Comparison of ENCODE assay signal across 16 mouse cellular contexts in genomic region chr4:125116929-125117328, GRCm38 (mm10). TPM values are rescaled to one million over a fixed set of nuclear protein-coding genes. Genes with fewer than 3 reads are reported as not detected.
DNase-seq lines count a peak whose midpoint lies in the region; ATAC-seq and TF ChIP-seq lines count a peak whose summit lies in the region.
"Had no signal": no experiment of that assay in that cellular context is flagged by ENCODE, and none has a peak within 500 bp of the region (broad histone marks: within the 10 kb centered on the region; RNA-seq: fewer than 3 reads in every experiment).

No protein-coding gene starts in this region.

- no peak for ATAC-seq in intestine, embryonic 15.5 days
- ATAC-seq in intestine, embryonic 16.5 days = no peak
- no peak for ATAC-seq in liver, embryonic 15.5 days (ENCODE audit: insufficient read depth)
- no peak for ATAC-seq in liver, embryonic 11.5 days (replicated peaks; ENCODE audit: low FRiP score)
- ATAC-seq: activated CD4-positive, CD25-positive, alpha-beta regulatory T cell, adult 4 months had no signal

- H3K27me3 ChIP-seq in intestine, embryonic 15.5 days (replicated peaks) = no peaks in the 10 kb centered on the region
- H3K27me3 ChIP-seq in intestine, embryonic 16.5 days (replicated peaks; ENCODE audit: control insufficient read depth, insufficient read depth, low read length) = no peaks in the 10 kb centered on the region
- no peaks in the 10 kb centered on the region for H3K27me3 ChIP-seq in liver, embryonic 15.5 days
- no peaks in the 10 kb centered on the region for H3K27me3 ChIP-seq in liver, embryonic 11.5 days (replicated peaks; ENCODE audit: control insufficient read depth, insufficient read depth, low read length)
- H3K27me3 ChIP-seq in myocyte (ENCODE audit: control insufficient read depth, insufficient read depth, insufficient read length) = no peaks in the 10 kb centered on the region
- H3K27me3 ChIP-seq: midbrain, embryonic 12.5 days had no signal

- DNase-seq in adrenal gland, adult 8-10 months = peak; percentile 30
- DNase-seq in adrenal gland, adult 18-20 months (ENCODE audit: low spot score in 2 of 2) = no peak
- no peak for DNase-seq in liver, embryonic 11.5 days (ENCODE audit: low spot score)
- no peak for DNase-seq in neural tube, embryonic 10.5 days (ENCODE audit: extremely low spot score, low spot score)
- DNase-seq: forebrain, postnatal 0 days had no signal

- 62% methylated on average over 13 of the region's 13 CpGs for WGBS in intestine, embryonic 15.5 days
- 63% methylated on average over 13 of the region's 13 CpGs for WGBS in intestine, embryonic 16.5 days
- 62% methylated on average over 13 of the region's 13 CpGs for WGBS in liver, embryonic 15.5 days (ENCODE audit: insufficient replicate concordance)
- 78% methylated on average over 13 of the region's 13 CpGs for WGBS in liver, embryonic 11.5 days

- no peaks in the 10 kb centered on the region for H3K9me3 ChIP-seq in intestine, embryonic 15.5 days
- no peaks in the 10 kb centered on the region for H3K9me3 ChIP-seq in intestine, embryonic 16.5 days (ENCODE audit: control insufficient read depth, low read length)
- H3K9me3 ChIP-seq in liver, embryonic 15.5 days (replicated peaks) = no peaks in the 10 kb centered on the region
- H3K9me3 ChIP-seq in liver, embryonic 11.5 days (ENCODE audit: control insufficient read depth, low read length) = no peaks in the 10 kb centered on the region
- H3K9me3 ChIP-seq: G1E; midbrain, embryonic 12.5 days; neural tube, embryonic 12.5 days had no signal

- TF ChIP-seq POLR2A in myocyte (IDR thresholded peaks at IDR 0.05; ENCODE audit: insufficient read length, low read depth) = no peak

- peaks cover 23% of the 10 kb centered on the region for H3K4me1 ChIP-seq in intestine, embryonic 15.5 days (replicated peaks)
- H3K4me1 ChIP-seq in intestine, embryonic 16.5 days (ENCODE audit: control insufficient read depth, insufficient read depth, low read length) = peaks cover 31% of the 10 kb centered on the region
- H3K4me1 ChIP-seq in liver, embryonic 15.5 days (replicated peaks) = peaks cover 45% of the 10 kb centered on the region
- peaks cover 36% of the 10 kb centered on the region for H3K4me1 ChIP-seq in liver, embryonic 11.5 days (replicated peaks; ENCODE audit: control insufficient read depth, insufficient read depth, low read length)

- peaks cover 17% of the 10 kb centered on the region for H3K79me2 ChIP-seq in myocyte (ENCODE audit: control insufficient read depth, insufficient read depth)

- H3K4me2 ChIP-seq in intestine, embryonic 15.5 days (replicated peaks) = no peak overlapping the region
- no peak overlapping the region for H3K4me2 ChIP-seq in intestine, embryonic 16.5 days (ENCODE audit: low read depth, low read length)
- H3K4me2 ChIP-seq in liver, embryonic 15.5 days = no peak overlapping the region
- no peak overlapping the region for H3K4me2 ChIP-seq in liver, embryonic 11.5 days
- H3K4me2 ChIP-seq in myocyte (ENCODE audit: low read depth) = peak overlapping the region; percentile 65
- H3K4me2 ChIP-seq: midbrain, embryonic 12.5 days; neural tube, embryonic 12.5 days had no signal

- no peak overlapping the region for H3K4me3 ChIP-seq in intestine, embryonic 15.5 days (replicated peaks)
- no peak overlapping the region for H3K4me3 ChIP-seq in intestine, embryonic 16.5 days (ENCODE audit: low read length)
- no peak overlapping the region for H3K4me3 ChIP-seq in liver, embryonic 15.5 days (replicated peaks)
- no peak overlapping the region for H3K4me3 ChIP-seq in liver, embryonic 11.5 days (ENCODE audit: low read depth, low read length)
- no peak overlapping the region for H3K4me3 ChIP-seq in myocyte
- H3K4me3 ChIP-seq: midbrain, embryonic 12.5 days; neural tube, embryonic 12.5 days had no signal

- H3K36me3 ChIP-seq in intestine, embryonic 15.5 days = no peaks in the 10 kb centered on the region
- H3K36me3 ChIP-seq in intestine, embryonic 16.5 days (ENCODE audit: control insufficient read depth, insufficient read depth, low read length) = peaks cover 2% of the 10 kb centered on the region; the same call in 1 of the 2 replicates
- H3K36me3 ChIP-seq in liver, embryonic 15.5 days (replicated peaks) = 0 out of 2 replicates have a peak, but pooled peaks cover 6% of the 10 kb centered on the region
- H3K36me3 ChIP-seq in liver, embryonic 11.5 days (ENCODE audit: control insufficient read depth, insufficient read depth, low read length) = peaks cover 4% of the 10 kb centered on the region; the same call in 1 of the 2 replicates
- H3K36me3 ChIP-seq in myocyte (ENCODE audit: control insufficient read depth, insufficient read depth) = peaks cover 7% of the 10 kb centered on the region
- H3K36me3 ChIP-seq: midbrain, embryonic 12.5 days had no signal

- 0 out of 2 replicates have a peak overlapping the region, but pooled peaks have one; percentile 9 for H3K27ac ChIP-seq in intestine, embryonic 15.5 days
- H3K27ac ChIP-seq in intestine, embryonic 16.5 days (ENCODE audit: low read length) = no peak overlapping the region
- H3K27ac ChIP-seq in liver, embryonic 15.5 days (replicated peaks) = 0 out of 2 replicates have a peak overlapping the region, but pooled peaks have one; percentile 14
- no peak overlapping the region for H3K27ac ChIP-seq in liver, embryonic 11.5 days (ENCODE audit: low read depth, low read length)
- H3K27ac ChIP-seq: midbrain, embryonic 12.5 days; neural tube, embryonic 12.5 days had no signal

- H3ac ChIP-seq in myocyte (ENCODE audit: control insufficient read depth, insufficient read length) = no peak overlapping the region

- H3K9ac ChIP-seq in intestine, embryonic 15.5 days = no peak overlapping the region
- H3K9ac ChIP-seq in intestine, embryonic 16.5 days (ENCODE audit: low read depth, low read length) = no peak overlapping the region
- no peak overlapping the region for H3K9ac ChIP-seq in liver, embryonic 15.5 days
- H3K9ac ChIP-seq in liver, embryonic 11.5 days (ENCODE audit: low read depth, low read length) = no peak overlapping the region
- H3K9ac ChIP-seq: forebrain, postnatal 0 days; midbrain, embryonic 12.5 days had no signal

TF ChIP-seq in myocyte, 11 proteins besides CTCF, POLR2A, EP300 and RAD21:
- TF ChIP-seq MYOD1 (IDR thresholded peaks at IDR 0.05; ENCODE audit: control insufficient read depth in 1 of 3, insufficient read length in 2 of 3, low read depth in 2 of 3) (peak in 2 of 3 experiments; percentile 53 to 63), USF1 (IDR thresholded peaks at IDR 0.05; ENCODE audit: low read depth) (no peak), MYOG (IDR thresholded peaks at IDR 0.05; ENCODE audit: control insufficient read depth in 1 of 3, insufficient read depth in 1 of 3, insufficient read length in 2 of 3, low read depth in 2 of 3) (peak in 1 of 3 experiments; percentile 41), POLR2AphosphoS2 (IDR thresholded peaks at IDR 0.05; ENCODE audit: insufficient read length, low read depth) (peak; percentile 78)
TF ChIP-seq in myocyte: peak in this region for 3.

RNA-seq across cellular contexts. Expression of gene Zc3h12a, which starts 10.7 kb away (rescaled TPM):
- total RNA-seq in adrenal gland, adult 8-10 months (2022) = 10 to 100 TPM in 1 of 4 experiments, 1 to 10 TPM in 3; 7.2 to 10.2 (median 8.1) TPM
- 1 to 10 TPM; 4.1 to 6.5 TPM for total RNA-seq in adrenal gland, adult 18-20 months (2021)
- 1.4 and 1.8 TPM in 2 replicates for polyA plus RNA-seq in intestine, embryonic 15.5 days (2015; fragmentation: Nextera tagmentation; extraction: Ambion mirVana)
- polyA plus RNA-seq in intestine, embryonic 16.5 days (2015; fragmentation: Nextera tagmentation; extraction: Ambion mirVana) = 1.4 and 1.5 TPM in 2 replicates
- polyA plus RNA-seq in liver, embryonic 15.5 days (2015; fragmentation: Nextera tagmentation; extraction: Ambion mirVana) = 0.51 and 0.61 TPM in 2 replicates
- polyA plus RNA-seq in liver, embryonic 11.5 days (2014; fragmentation: Nextera tagmentation; extraction: Ambion mirVana) = 1.0 and 1.3 TPM in 2 replicates
- 5.9 TPM for polyA plus RNA-seq in myocyte (2012; fragmentation: generic; extraction: Trizol)
- total RNA-seq: forebrain, postnatal 0 days had no signal

RNA-seq across cellular contexts. Expression of gene Meaf6, which starts 32.0 kb away (rescaled TPM):
- 10 to 100 TPM; 24.8 to 35.4 (median 32.6) TPM for total RNA-seq in adrenal gland, adult 8-10 months (2022)
- total RNA-seq in adrenal gland, adult 18-20 months (2021) = 10 to 100 TPM; 24.0 to 29.2 TPM
- polyA plus RNA-seq in intestine, embryonic 15.5 days (2015; fragmentation: Nextera tagmentation; extraction: Ambion mirVana) = 47.1 and 50.8 TPM in 2 replicates
- 39.3 and 40.3 TPM in 2 replicates for polyA plus RNA-seq in intestine, embryonic 16.5 days (2015; fragmentation: Nextera tagmentation; extraction: Ambion mirVana)
- 16.3 and 18.3 TPM in 2 replicates for polyA plus RNA-seq in liver, embryonic 15.5 days (2015; fragmentation: Nextera tagmentation; extraction: Ambion mirVana)
- 53.6 and 54.2 TPM in 2 replicates for polyA plus RNA-seq in liver, embryonic 11.5 days (2014; fragmentation: Nextera tagmentation; extraction: Ambion mirVana)
- 19.3 TPM for polyA plus RNA-seq in myocyte (2012; fragmentation: generic; extraction: Trizol)

RNA-seq across cellular contexts. Expression of gene Snip1, which starts 50.5 kb away (rescaled TPM):
- total RNA-seq in adrenal gland, adult 8-10 months (2022) = 10 to 100 TPM; 17.2 to 20.1 (median 19.5) TPM
- 10 to 100 TPM; 16.9 to 20.7 TPM for total RNA-seq in adrenal gland, adult 18-20 months (2021)
- polyA plus RNA-seq in intestine, embryonic 15.5 days (2015; fragmentation: Nextera tagmentation; extraction: Ambion mirVana) = 24.6 and 28.2 TPM in 2 replicates
- 21.3 and 22.7 TPM in 2 replicates for polyA plus RNA-seq in intestine, embryonic 16.5 days (2015; fragmentation: Nextera tagmentation; extraction: Ambion mirVana)
- 14.2 and 15.1 TPM in 2 replicates for polyA plus RNA-seq in liver, embryonic 15.5 days (2015; fragmentation: Nextera tagmentation; extraction: Ambion mirVana)
- polyA plus RNA-seq in liver, embryonic 11.5 days (2014; fragmentation: Nextera tagmentation; extraction: Ambion mirVana) = 26.7 and 31.3 TPM in 2 replicates
- polyA plus RNA-seq in myocyte (2012; fragmentation: generic; extraction: Trizol) = 14.3 TPM

RNA-seq across cellular contexts. Expression of gene Dnali1, which starts 51.4 kb away (rescaled TPM):
- under 1 TPM in 2 of 4 experiments, not detected in 2; 0.13 to 0.14 TPM for total RNA-seq in adrenal gland, adult 8-10 months (2022)
- total RNA-seq in adrenal gland, adult 18-20 months (2021) = not detected
- not detected in 2 replicates for polyA plus RNA-seq in intestine, embryonic 15.5 days (2015; fragmentation: Nextera tagmentation; extraction: Ambion mirVana)
- polyA plus RNA-seq in intestine, embryonic 16.5 days (2015; fragmentation: Nextera tagmentation; extraction: Ambion mirVana) = not detected in 2 replicates
- polyA plus RNA-seq in liver, embryonic 15.5 days (2015; fragmentation: Nextera tagmentation; extraction: Ambion mirVana) = not detected in 2 replicates
- 0.07 and 0.19 TPM in 2 replicates for polyA plus RNA-seq in liver, embryonic 11.5 days (2014; fragmentation: Nextera tagmentation; extraction: Ambion mirVana)
- 0.14 TPM for polyA plus RNA-seq in myocyte (2012; fragmentation: generic; extraction: Trizol)
- total RNA-seq: common myeloid progenitor, adult 5-6 weeks; gastrocnemius, postnatal 4 days had no signal
- polyA plus RNA-seq: activated CD4-positive, CD25-positive, alpha-beta regulatory T cell, adult 4 months; heart, postnatal 0 days had no signal

Comparison
In these comparisons a context has a peak if more than half of its experiments do, and no peak if none do; other contexts are left out.
1. H3K27ac ChIP-seq: peak in intestine, embryonic 15.5 days (single experiment) and liver, embryonic 15.5 days (single experiment); none in intestine, embryonic 16.5 days (single experiment) and liver, embryonic 11.5 days (single experiment).